Mouse (Mus musculus): ENCODE results near the gene Plch2.

GRCm38 (mm10) chr4:154983767-154984166 is 72.8 kb downstream of the Plch2 start:
- TF ChIP-seq POLR2A (IDR thresholded peaks at IDR 0.05; ENCODE audit: borderline replicate concordance, extremely low read depth, low read depth, low read length) = no peak
- TF ChIP-seq CTCF (IDR thresholded peaks at IDR 0.05; ENCODE audit: insufficient read depth, low read length) = no peak

All from lung, adult 2 months (tissue).